Mouse (Mus musculus) urinary bladder, postnatal 36 days (tissue): ENCODE measurements around the gene Exoc6b.

Experiments
- DNase-seq, 2 experiments: peaks; one replicate each; pipeline ENCODE4 v3.0.0; 2022; ENCODE audit warnings: low spot score in 2 of 2, mixed read lengths in 1 of 2

Gene Exoc6b

GRCm38 (mm10) chr6:84585686-84586300 lies 483.5 kb downstream of the Exoc6b start:
- DNase-seq, result no peak

- no peak for DNase-seq
These were observed 484.3 kb downstream of the Exoc6b start for GRCm38 (mm10) chr6:84584783-84585685.

DNA sequence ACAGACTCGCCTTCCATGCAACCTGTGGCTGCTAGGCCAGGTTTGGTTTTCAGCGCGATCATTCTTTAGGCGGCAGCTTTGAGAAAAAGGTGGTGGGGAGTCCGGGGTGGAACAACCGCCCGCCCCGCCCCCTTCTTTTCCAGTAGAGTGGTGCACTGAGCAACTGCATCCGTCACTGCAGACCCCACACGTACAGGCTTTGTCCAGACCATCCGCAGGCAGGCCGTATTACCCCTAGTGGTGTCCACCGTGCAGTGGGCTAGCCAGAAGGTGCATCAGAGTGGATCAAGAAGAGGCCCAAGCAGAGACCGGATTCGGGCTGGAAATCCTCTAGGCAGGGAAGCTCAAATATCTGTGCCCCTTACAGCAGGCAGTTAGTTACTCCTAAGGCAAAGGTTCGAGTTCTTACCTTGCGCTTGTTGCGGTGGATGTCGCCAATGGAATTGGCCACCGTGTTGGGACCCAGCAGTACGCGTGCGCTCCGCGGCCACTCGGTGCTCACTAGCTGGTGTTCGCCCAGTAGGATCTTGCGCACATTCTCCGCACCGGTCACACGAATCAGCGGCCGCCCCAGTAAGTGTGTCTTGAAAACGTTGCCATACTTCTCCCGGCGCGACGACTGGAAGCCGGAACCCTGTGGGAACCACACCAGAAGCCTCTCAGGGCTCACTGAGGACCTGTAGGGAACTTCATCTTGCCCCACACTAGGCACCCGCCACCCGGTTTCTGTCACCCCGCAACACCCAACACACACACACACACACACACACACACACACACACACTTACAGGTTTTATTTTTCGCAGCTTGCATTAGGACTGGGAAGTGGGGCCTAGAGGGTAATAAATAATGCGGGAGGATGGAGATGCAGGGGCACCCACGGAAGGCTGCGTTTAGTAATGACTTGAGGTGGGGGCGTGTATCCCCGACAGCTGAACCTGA lies 485.2 kb downstream of the Exoc6b start:
- no peak for DNase-seq

DNA sequence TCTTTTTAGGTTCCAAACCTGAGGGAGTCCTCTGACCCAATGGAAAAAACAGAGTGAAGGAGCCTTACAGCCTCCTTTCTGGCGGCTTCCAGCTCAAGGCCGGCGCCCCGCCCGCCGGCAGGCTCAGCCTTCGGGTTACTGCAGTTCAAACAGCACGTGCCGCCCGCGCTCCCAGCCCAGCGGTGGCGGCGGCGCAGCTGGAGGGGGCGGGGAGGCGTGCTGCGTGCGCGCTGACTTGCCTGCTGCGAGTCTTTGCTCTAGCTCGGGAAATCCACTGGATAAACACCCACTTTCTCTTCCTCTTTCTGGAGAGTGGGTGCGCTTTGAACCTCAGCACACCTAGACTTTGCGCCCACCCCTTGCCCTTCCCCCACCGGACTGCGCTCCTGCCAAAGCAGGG lies 485.9 kb downstream of the Exoc6b start:
- peak; percentile 72 to 85 for DNase-seq

DNA sequence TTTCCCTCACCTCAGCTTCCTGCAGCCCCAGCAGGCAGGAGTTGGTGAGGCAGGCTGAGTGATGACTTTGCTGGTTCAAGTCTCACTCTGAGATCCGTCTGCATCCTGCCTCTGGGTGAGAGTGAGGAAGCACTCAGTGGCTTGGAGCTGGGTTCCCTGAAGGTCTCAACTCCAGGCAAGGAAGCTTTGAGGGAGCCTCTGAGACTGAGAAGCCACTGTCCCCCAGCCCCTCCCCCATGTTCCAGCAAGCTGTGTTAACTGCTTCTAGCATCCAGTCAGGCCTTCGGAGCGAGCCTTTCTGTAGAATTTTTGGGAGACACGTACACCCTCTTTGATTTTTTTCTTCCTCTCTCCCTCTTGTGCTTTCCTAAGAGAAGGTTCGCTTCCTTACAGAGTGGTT lies 486.5 kb downstream of the Exoc6b start:
- no peak for DNase-seq

GRCm38 (mm10) chr6:84581833-84582445 lies 487.4 kb downstream of the Exoc6b start:
- no peak for DNase-seq

DNA sequence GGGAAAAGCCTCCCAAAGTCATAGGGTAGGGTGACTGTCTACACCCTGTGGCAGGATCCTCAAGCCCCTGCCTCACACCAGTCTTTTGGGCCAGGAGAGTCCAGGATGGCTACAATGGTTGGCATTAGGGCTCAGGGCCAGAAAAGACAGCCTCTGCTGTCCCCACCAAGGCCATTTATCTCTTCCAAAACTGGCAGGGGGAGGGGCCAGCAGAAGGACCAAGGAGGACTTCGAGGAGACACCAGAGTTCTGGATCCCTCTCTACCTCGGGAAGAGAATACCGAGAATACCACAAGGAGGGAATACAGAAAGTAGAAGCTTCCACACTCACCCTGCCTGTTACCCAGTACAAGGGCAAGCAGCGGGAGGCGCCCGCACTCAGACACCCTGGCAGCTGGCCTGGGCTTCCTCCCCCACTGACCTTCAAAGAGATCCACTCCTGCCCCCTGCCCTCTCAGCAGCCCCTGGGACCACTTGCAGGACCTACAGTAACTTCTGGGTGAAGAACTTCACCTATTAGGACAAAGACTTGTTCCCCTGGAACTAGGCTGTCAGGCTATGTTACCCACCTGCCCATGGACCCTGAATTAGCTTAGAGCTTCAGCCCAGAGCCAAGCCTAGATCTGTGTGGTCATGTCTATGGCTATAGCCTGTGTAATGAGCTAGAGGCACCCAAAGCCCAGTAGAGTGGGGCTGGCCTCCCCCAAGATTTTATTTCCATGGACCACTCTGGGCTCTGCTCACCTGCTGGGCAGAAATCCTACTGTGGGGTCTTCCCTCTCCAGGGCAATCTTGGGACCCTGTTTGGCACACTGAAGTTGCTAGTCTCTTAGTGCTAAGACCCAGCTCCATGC lies 488.1 kb downstream of the Exoc6b start:
- DNase-seq, result no peak

DNA sequence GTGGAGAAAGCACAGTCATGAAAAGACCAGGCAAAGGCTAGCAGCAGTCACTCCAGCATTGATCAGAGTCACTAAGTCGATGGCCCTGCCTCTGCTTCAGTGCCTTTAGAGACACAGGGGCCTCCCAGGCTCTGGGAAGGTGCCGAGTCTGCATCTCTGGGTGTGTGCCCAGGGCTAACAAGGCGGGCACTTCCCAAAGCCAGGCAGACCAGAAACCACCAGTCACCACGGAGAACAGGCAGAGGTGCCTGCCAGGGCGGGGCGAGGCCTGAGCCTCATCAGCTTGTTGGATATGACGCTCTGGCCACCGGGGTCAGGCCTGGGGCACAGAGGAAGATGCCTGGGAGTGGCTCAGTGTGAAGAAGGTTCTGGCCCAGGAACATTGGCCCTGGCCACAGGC lies 489.8 kb downstream of the Exoc6b start:
- DNase-seq, result no peak

GRCm38 (mm10) chr6:84578928-84579327 lies 490.4 kb downstream of the Exoc6b start:
- no peak for DNase-seq

- no peak for DNase-seq
These were observed 491.4 kb downstream of the Exoc6b start for GRCm38 (mm10) chr6:84577898-84578297.

DNA sequence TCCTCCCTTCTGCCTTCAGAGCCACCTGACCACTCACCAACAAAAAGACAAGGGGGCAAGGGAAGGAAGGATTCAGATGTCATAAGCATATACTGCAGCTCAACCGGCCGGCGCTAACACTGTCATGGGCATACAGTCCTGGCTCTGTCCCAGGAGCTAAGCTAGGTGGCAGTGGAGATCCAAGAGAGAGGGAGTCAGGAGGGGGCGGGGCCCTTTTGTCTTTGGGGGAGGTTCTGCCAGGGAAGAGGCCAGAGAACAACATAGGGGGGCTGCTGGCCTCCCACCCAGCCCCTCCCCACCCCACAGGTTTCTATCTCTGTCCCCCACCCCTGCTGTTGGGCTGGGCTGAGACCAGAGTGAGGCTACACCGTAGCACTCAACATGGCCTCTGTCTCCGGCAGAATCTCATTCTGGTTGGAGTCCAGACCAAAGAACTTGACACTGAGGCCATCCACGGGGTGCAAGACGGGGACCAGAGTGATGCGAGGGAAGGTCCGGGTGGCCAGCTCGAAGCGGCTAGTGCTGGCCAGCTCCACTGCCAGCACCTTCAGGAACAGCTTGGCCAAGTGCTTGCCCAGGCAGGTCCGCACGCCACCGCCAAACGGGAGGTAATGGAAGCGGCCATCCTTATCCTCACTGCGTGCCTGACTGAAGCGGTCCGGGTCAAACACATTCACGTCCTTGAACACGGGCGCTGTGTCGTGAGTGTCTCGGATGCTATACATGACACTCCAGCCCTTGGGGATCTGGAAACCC lies 495.2 kb downstream of the Exoc6b start:
- DNase-seq, result no peak

DNA sequence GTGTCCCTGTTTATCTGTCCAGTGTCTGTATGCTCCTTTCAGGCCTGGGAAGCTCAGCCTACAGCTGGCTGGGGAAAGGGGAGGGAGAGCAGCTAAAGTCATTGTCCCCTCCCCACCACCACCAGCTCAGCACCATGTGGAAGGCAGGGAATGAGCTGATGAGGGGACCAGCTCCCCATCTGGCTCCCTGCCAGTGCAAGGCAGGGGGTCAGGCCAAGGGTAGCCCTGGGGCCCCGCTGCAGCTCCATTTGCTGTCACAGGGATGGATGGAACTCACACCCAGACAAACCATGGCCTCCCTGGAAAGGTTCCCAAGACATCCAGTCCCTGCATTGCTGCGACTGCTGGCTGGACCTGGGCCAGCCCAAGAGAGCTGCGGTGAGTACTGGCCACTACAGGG lies 499.3 kb downstream of the Exoc6b start:
- no peak for DNase-seq

GRCm38 (mm10) chr6:84569590-84569989 lies 499.7 kb downstream of the Exoc6b start:
- DNase-seq, result no peak

DNA sequence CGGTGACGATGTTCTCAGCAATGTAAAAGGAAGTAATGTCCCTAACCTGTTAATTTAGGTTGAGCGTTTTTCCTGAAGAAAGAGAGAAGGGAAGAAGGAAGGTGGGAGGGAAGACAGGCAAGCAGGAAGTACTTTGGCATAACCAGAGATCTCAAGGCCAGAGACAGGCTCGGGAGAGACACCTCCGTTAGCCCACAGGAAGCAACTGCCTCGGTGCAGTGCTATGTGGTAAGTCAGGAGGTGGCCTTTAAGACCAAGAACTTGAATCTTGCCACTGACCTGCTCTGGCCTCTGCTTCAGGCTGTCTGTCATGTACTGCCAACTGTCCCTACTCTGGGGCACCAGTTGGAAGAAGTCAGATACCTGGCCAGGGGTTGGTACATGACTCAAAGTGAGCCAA lies 500.4 kb downstream of the Exoc6b start:
- DNase-seq, result no peak
